Comparison of ENCODE assay signal across 18 mouse cellular contexts in genomic region chr9:35343336-35343735, GRCm38 (mm10).
A peak's percentile ranks its signal among the peaks of the same experiment; 100 is the strongest.
DNase-seq lines count a peak whose midpoint lies in the region; ATAC-seq lines count a peak whose summit lies in the region.
"Had no signal": no experiment of that assay in that cellular context is flagged by ENCODE, and none has a peak within 500 bp of the region (broad histone marks: within the 10 kb centered on the region; RNA-seq: fewer than 3 reads in every experiment).

No protein-coding gene starts in this region.

- no peak overlapping the region for H3K9ac ChIP-seq in heart, embryonic 13.5 days
- no peak overlapping the region for H3K9ac ChIP-seq in embryonic facial prominence, embryonic 13.5 days
- H3K9ac ChIP-seq in limb, embryonic 12.5 days (replicated peaks), result no peak overlapping the region
- H3K9ac ChIP-seq: hindbrain, embryonic 14.5 days; liver, embryonic 12.5 days; neural tube, embryonic 12.5 days had no signal

- no peaks in the 10 kb centered on the region for H3K36me3 ChIP-seq in heart, embryonic 13.5 days
- H3K36me3 ChIP-seq in embryonic facial prominence, embryonic 10.5 days (replicated peaks), result no peaks in the 10 kb centered on the region
- H3K36me3 ChIP-seq in embryonic facial prominence, embryonic 13.5 days, result no peaks in the 10 kb centered on the region
- no peaks in the 10 kb centered on the region for H3K36me3 ChIP-seq in limb, embryonic 12.5 days
- H3K36me3 ChIP-seq: liver, embryonic 12.5 days; neural tube, embryonic 12.5 days had no signal

- no peak overlapping the region for H3K4me3 ChIP-seq in heart, embryonic 13.5 days
- H3K4me3 ChIP-seq in embryonic facial prominence, embryonic 10.5 days, result no peak overlapping the region
- H3K4me3 ChIP-seq in embryonic facial prominence, embryonic 13.5 days, result no peak overlapping the region
- H3K4me3 ChIP-seq in limb, embryonic 12.5 days (replicated peaks), result no peak overlapping the region
- H3K4me3 ChIP-seq: erythroblast, embryonic 14.5 days; liver, embryonic 12.5 days; neural tube, embryonic 12.5 days had no signal

- intact Hi-C loops in left cerebral cortex, postnatal 10 days (cut with DNase I), result no loop called here
- intact Hi-C loops in gastrocnemius, postnatal 14 days (cut with DNase I; ENCODE audit: low total_unique reads), result no loop called here

- no peak overlapping the region for H3K4me2 ChIP-seq in heart, embryonic 13.5 days
- no peak overlapping the region for H3K4me2 ChIP-seq in embryonic facial prominence, embryonic 13.5 days
- H3K4me2 ChIP-seq in limb, embryonic 12.5 days, result no peak overlapping the region
- H3K4me2 ChIP-seq: hindbrain, embryonic 14.5 days; liver, embryonic 12.5 days; neural tube, embryonic 12.5 days had no signal

- H3K27ac ChIP-seq in heart, embryonic 13.5 days (replicated peaks), result peak overlapping the region; percentile 87
- peak overlapping the region; percentile 37 for H3K27ac ChIP-seq in embryonic facial prominence, embryonic 10.5 days (replicated peaks)
- peak overlapping the region; percentile 88 for H3K27ac ChIP-seq in embryonic facial prominence, embryonic 13.5 days
- H3K27ac ChIP-seq in limb, embryonic 12.5 days, result peak overlapping the region; percentile 94
- H3K27ac ChIP-seq: hindbrain, embryonic 14.5 days; liver, embryonic 12.5 days; neural tube, embryonic 12.5 days had no signal

- no peak for ATAC-seq in heart, embryonic 13.5 days (ENCODE audit: extremely low read depth, insufficient number of reproducible peaks, low FRiP score, low TSS enrichment)
- ATAC-seq in embryonic facial prominence, embryonic 13.5 days (ENCODE audit: insufficient number of reproducible peaks, insufficient read depth, low FRiP score, low TSS enrichment, low read depth), result no peak
- ATAC-seq in limb, embryonic 12.5 days (ENCODE audit: insufficient number of reproducible peaks, insufficient read depth, low FRiP score, low TSS enrichment, low read depth), result no peak
- ATAC-seq: liver, embryonic 12.5 days; lung, postnatal 0 days had no signal

- H3K9me3 ChIP-seq in heart, embryonic 13.5 days, result no peaks in the 10 kb centered on the region
- H3K9me3 ChIP-seq in embryonic facial prominence, embryonic 10.5 days, result no peaks in the 10 kb centered on the region
- H3K9me3 ChIP-seq in embryonic facial prominence, embryonic 13.5 days, result no peaks in the 10 kb centered on the region
- no peaks in the 10 kb centered on the region for H3K9me3 ChIP-seq in limb, embryonic 12.5 days
- H3K9me3 ChIP-seq: liver, embryonic 12.5 days; neural tube, embryonic 12.5 days had no signal

- no peaks in the 10 kb centered on the region for H3K27me3 ChIP-seq in heart, embryonic 13.5 days (replicated peaks)
- H3K27me3 ChIP-seq in embryonic facial prominence, embryonic 10.5 days (replicated peaks; ENCODE audit: low read depth, poor library complexity, severe bottlenecking), result peaks cover 53% of the 10 kb centered on the region
- H3K27me3 ChIP-seq in embryonic facial prominence, embryonic 13.5 days, result no peaks in the 10 kb centered on the region
- H3K27me3 ChIP-seq in limb, embryonic 12.5 days, result no peaks in the 10 kb centered on the region
- H3K27me3 ChIP-seq: liver, embryonic 12.5 days had no signal

- no peak for DNase-seq in heart, adult 9 months (ENCODE audit: low spot score in 2 of 2)
- no peak for DNase-seq in embryonic facial prominence, embryonic 10.5 days (ENCODE audit: low spot score)
- no peak for DNase-seq in left cerebral cortex, postnatal 10 days (ENCODE audit: extremely low spot score in 1 of 2, low spot score in 2 of 2)
- no peak for DNase-seq in layer of hippocampus, postnatal 36 days
- DNase-seq in gastrocnemius, postnatal 14 days, result no peak
- DNase-seq: cerebellum, adult 8-10 months; gastrocnemius, postnatal 25 days; kidney, adult 18-20 months; kidney, postnatal 25 days; right cerebral cortex, postnatal 25 days had no signal

- peaks cover 88% of the 10 kb centered on the region for H3K4me1 ChIP-seq in heart, embryonic 13.5 days
- H3K4me1 ChIP-seq in embryonic facial prominence, embryonic 10.5 days, result peaks cover 62% of the 10 kb centered on the region
- peaks cover 67% of the 10 kb centered on the region for H3K4me1 ChIP-seq in embryonic facial prominence, embryonic 13.5 days
- H3K4me1 ChIP-seq in limb, embryonic 12.5 days (replicated peaks), result peaks cover 75% of the 10 kb centered on the region
- H3K4me1 ChIP-seq: liver, embryonic 12.5 days had no signal

Comparison
In these comparisons a context has a peak if more than half of its experiments do, and no peak if none do; other contexts are left out.
1. H3K27ac ChIP-seq: peak in every context shown above with its lines; median percentile 94 in limb, embryonic 12.5 days; 88 in embryonic facial prominence, embryonic 13.5 days; 87 in heart, embryonic 13.5 days; 37 in embryonic facial prominence, embryonic 10.5 days.